Mouse (Mus musculus) forebrain, embryonic 13.5 days (tissue): ENCODE measurements around the gene Dkk1. TPM values are rescaled to one million over a fixed set of nuclear protein-coding genes. Genes with fewer than 3 reads are reported as not detected.
"Not testable (repeated sequence)": the region's sequence is repeated elsewhere in the genome, so short reads cannot be mapped to it uniquely, and the experiment has no call there.

Experiments used
- ATAC-seq: fragments of 200-750 bp; cut with Nextera tagmentation; 2 replicates; pipeline ENCODE4 v1.8.0; 2017
- H3K27ac ChIP-seq: fragments of 300-500 bp; sonication (generic); 2 replicates; pipeline ENCODE4 v1.5.1; 2015; ENCODE audit warnings: inconsistent platforms, mild to moderate bottlenecking, moderate library complexity
- H3K27me3 ChIP-seq: fragments of 300-500 bp; sonication (generic); 2 replicates; pipeline ENCODE4 v1.6.1; 2015; ENCODE audit warnings: mild to moderate bottlenecking, inconsistent platforms
- H3K36me3 ChIP-seq: fragments of 300-500 bp; sonication (generic); 2 replicates; pipeline ENCODE4 v1.6.1; 2015; ENCODE audit warnings: mild to moderate bottlenecking, inconsistent platforms; ENCODE audit not compliant: poor library complexity, severe bottlenecking
- H3K4me1 ChIP-seq: fragments of 300-500 bp; sonication (generic); 2 replicates; pipeline ENCODE4 v1.6.1; 2015; ENCODE audit warnings: inconsistent platforms
- H3K4me2 ChIP-seq: fragments of 300-500 bp; sonication (generic); 2 replicates; pipeline ENCODE4 v1.6.1; 2015; ENCODE audit warnings: inconsistent platforms, mild to moderate bottlenecking, moderate library complexity
- H3K4me3 ChIP-seq: fragments of 300-500 bp; sonication (generic); 2 replicates; pipeline ENCODE4 v1.5.1; 2015; ENCODE audit warnings: mild to moderate bottlenecking, inconsistent platforms
- H3K9ac ChIP-seq: fragments of 300-500 bp; sonication (generic); 2 replicates; pipeline ENCODE4 v1.6.1; 2015; ENCODE audit warnings: mild to moderate bottlenecking, inconsistent platforms
- H3K9me3 ChIP-seq: fragments of 300-500 bp; sonication (generic); replicated peaks from 2 replicates; pipeline ENCODE4 v1.6.1; 2016; ENCODE audit warnings: inconsistent platforms
- WGBS: fragments of 180-500 bp; shearing (Covaris S2); methylation state at CpG from one replicate; pipeline ENCODE4 v1.1.7; 2015; 5-methylcytosine and 5-hydroxymethylcytosine counted together
- polyA plus RNA-seq: library from polyadenylated mRNA; unstranded; fragments of >200 nt; fragmentation: Nextera tagmentation; extraction: Ambion mirVana; gene quantifications from 2 replicates; pipeline ENCODE4 v1.2.1, GENCODE M21; 2015

Gene Dkk1
- 0.17 and 0.39 TPM in 2 replicates for polyA plus RNA-seq

GRCm38 (mm10) chr19:30549044-30549853, at the start of gene Dkk1:
TSS of gene Dkk1 (minus strand) at chr19:30549665.
- H3K9me3 ChIP-seq = no peaks in the 10 kb centered on the region
- peaks cover 87% of the 10 kb centered on the region for H3K27me3 ChIP-seq
- H3K4me3 ChIP-seq = peak within 1 kb of the TSS; percentile 40
- H3K36me3 ChIP-seq = no peaks in the 10 kb centered on the region
- ATAC-seq = peak; percentile 76
- no peak within 1 kb of the TSS for H3K27ac ChIP-seq
- peaks cover 27% of the 10 kb centered on the region for H3K4me1 ChIP-seq
- H3K9ac ChIP-seq = peak within 1 kb of the TSS; percentile 51
- H3K4me2 ChIP-seq = peak within 1 kb of the TSS; percentile 68
- under 1% methylated on average over 26 of the region's 26 CpGs for WGBS

- no peak for ATAC-seq
- 47% methylated on average over 3 of the region's 3 CpGs for WGBS
Measured at GRCm38 (mm10) chr19:30586366-30586765, 36.9 kb upstream of the Dkk1 start.

GRCm38 (mm10) chr19:30564516-30564915, 15.1 kb upstream of the Dkk1 start:
- no peak for ATAC-seq
- H3K4me1 ChIP-seq = no peaks in the 10 kb centered on the region
- WGBS = 53% methylated on average over 6 of the region's 6 CpGs

More at GRCm38 (mm10) chr19:30586366-30586765, 36.9 kb upstream of the Dkk1 start:
- Histone ChIP-seq H3K4me1 (0 out of 2 replicates have a peak, but pooled peaks cover 3% of the 10 kb centered on the region), H3K9ac (no peak overlapping the region), H3K27ac (no peak overlapping the region), H3K4me2 (no peak overlapping the region), H3K9me3 (no peaks in the 10 kb centered on the region), H3K36me3 (no peaks in the 10 kb centered on the region), H3K27me3 (no peaks in the 10 kb centered on the region), H3K4me3 (no peak overlapping the region)

GRCm38 (mm10) chr19:30563876-30564275, 14.4 kb upstream of the Dkk1 start:
- H3K4me1 ChIP-seq = no peaks in the 10 kb centered on the region
- H3K4me3 ChIP-seq = no peak overlapping the region
- no peaks in the 10 kb centered on the region for H3K9me3 ChIP-seq
- no peak overlapping the region for H3K9ac ChIP-seq
- H3K27ac ChIP-seq = no peak overlapping the region
- no peak overlapping the region for H3K4me2 ChIP-seq
- H3K27me3 ChIP-seq = no peaks in the 10 kb centered on the region
- ATAC-seq = no peak
- H3K36me3 ChIP-seq = no peaks in the 10 kb centered on the region
- 88% methylated on average over 3 of the region's 3 CpGs for WGBS

More at GRCm38 (mm10) chr19:30564516-30564915, 15.1 kb upstream of the Dkk1 start:
- Histone ChIP-seq H3K9me3 (no peaks in the 10 kb centered on the region), H3K4me2 (no peak overlapping the region), H3K4me3 (no peak overlapping the region), H3K36me3 (no peaks in the 10 kb centered on the region), H3K27me3 (no peaks in the 10 kb centered on the region), H3K27ac (no peak overlapping the region), H3K9ac (no peak overlapping the region)

GRCm38 (mm10) chr19:30558024-30558423, 8.6 kb upstream of the Dkk1 start:
- no peaks in the 10 kb centered on the region for H3K9me3 ChIP-seq
- no peak for ATAC-seq
- H3K4me2 ChIP-seq = no peak overlapping the region
- H3K4me1 ChIP-seq = no peaks in the 10 kb centered on the region; the same call in 1 of the 2 replicates
- H3K27ac ChIP-seq = no peak overlapping the region
- no peak overlapping the region for H3K4me3 ChIP-seq
- H3K27me3 ChIP-seq = peaks cover 14% of the 10 kb centered on the region
- no peak overlapping the region for H3K9ac ChIP-seq
- no peaks in the 10 kb centered on the region for H3K36me3 ChIP-seq

GRCm38 (mm10) chr19:30554467-30554881, 5.0 kb upstream of the Dkk1 start:
- H3K4me3 ChIP-seq = peak overlapping the region; percentile 18
- peak overlapping the region; percentile 55 for H3K4me2 ChIP-seq
- no peaks in the 10 kb centered on the region for H3K36me3 ChIP-seq
- H3K27ac ChIP-seq = no peak overlapping the region
- peaks cover 45% of the 10 kb centered on the region for H3K27me3 ChIP-seq
- H3K4me1 ChIP-seq = peaks cover 11% of the 10 kb centered on the region
- ATAC-seq = peak; percentile 79
- WGBS = under 1% methylated on average over 12 of the region's 12 CpGs
- no peaks in the 10 kb centered on the region for H3K9me3 ChIP-seq
- H3K9ac ChIP-seq = peak overlapping the region; percentile 39

- no peak overlapping the region for H3K4me3 ChIP-seq
- ATAC-seq = no peak
- H3K36me3 ChIP-seq = no peaks in the 10 kb centered on the region
- H3K27me3 ChIP-seq = peaks cover 53% of the 10 kb centered on the region
- H3K27ac ChIP-seq = no peak overlapping the region
- peaks cover 18% of the 10 kb centered on the region for H3K4me1 ChIP-seq
- no peaks in the 10 kb centered on the region for H3K9me3 ChIP-seq
- no peak overlapping the region for H3K4me2 ChIP-seq
- WGBS = 2% methylated on average over 4 of the region's 4 CpGs
- no peak overlapping the region for H3K9ac ChIP-seq
Measured at GRCm38 (mm10) chr19:30553740-30554139, 4.3 kb upstream of the Dkk1 start.

DNA sequence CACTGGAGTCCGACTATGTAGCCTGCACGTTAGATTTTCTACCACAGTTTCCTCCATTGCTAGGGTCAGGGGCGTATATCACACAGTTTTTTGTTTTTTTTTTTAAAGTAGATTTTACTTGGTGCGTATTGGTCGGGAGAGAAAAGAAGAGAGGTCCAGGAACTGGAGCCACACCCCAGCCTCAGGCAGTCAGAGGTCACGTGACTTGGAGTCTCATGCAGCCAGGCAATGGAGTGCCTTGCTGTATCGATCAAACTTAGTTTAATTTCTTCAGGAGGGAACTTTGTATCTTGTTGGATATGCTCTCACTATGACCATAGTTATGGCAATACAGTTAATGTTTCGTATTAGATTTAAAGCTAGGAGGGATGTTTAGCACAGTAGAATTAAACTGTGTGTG, 2.8 kb upstream of the Dkk1 start:
- Histone ChIP-seq H3K27ac (no peak overlapping the region), H3K27me3 (peaks cover 67% of the 10 kb centered on the region), H3K4me1 (peaks cover 27% of the 10 kb centered on the region), H3K4me2 (no peak overlapping the region), H3K36me3 (no peaks in the 10 kb centered on the region), H3K4me3 (no peak overlapping the region), H3K9me3 (no peaks in the 10 kb centered on the region), H3K9ac (no peak overlapping the region)
- no peak for ATAC-seq
- 60% methylated on average over 8 of the region's 8 CpGs for WGBS

DNA sequence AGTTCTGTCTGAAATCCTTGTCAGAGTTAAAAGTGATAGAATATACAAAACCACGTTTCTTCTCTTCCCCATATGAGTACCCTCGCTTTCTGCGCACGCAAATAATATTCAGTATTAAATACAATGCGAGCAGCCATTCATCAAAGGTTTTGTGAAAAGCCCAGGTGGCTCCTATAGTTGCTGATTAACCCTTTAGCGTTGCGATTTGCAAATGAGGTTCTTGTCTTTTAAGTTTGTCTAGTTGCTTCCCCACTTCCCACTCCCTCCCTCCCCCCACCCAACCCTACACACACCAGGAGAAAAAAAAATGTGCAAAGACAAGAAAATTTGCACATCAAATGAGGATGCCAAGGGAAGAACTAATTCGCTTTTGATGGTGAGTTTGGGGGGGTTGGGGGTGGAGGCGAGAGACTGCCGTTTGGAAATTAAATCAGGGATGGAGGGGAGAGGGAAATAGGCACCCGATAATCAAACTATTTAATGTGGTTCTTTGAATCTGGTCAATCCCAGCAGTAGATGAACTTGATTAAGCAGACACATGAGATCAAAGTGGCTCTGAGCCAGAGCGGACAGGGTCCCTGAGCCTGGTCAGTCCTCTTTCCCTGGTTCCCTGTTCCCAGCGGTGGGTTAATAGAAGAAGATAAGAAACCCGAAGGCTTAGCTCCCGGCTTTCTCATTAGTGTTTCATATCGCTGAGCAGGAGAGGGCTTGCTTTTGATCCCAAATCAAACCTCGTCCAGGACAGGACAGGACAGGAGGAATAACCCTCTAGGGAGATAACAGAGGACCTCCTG, 586 bp upstream of the Dkk1 start:
- no peak overlapping the region for H3K9ac ChIP-seq
- under 1% methylated on average over 17 of the region's 17 CpGs for WGBS

GRCm38 (mm10) chr19:30548411-30549043, 938 bp downstream of the Dkk1 start:
- WGBS = 1% methylated on average over 23 of the region's 23 CpGs
- peaks cover 81% of the 10 kb centered on the region for H3K27me3 ChIP-seq
- 0 out of 2 replicates have a peak overlapping the region, but pooled peaks have one; percentile 51 for H3K9ac ChIP-seq

More for the DNA sequence above, 586 bp upstream of the Dkk1 start:
- Histone ChIP-seq H3K27ac (no peak overlapping the region), H3K9me3 (no peaks in the 10 kb centered on the region), H3K4me1 (peaks cover 27% of the 10 kb centered on the region), H3K36me3 (no peaks in the 10 kb centered on the region), H3K4me2 (peak overlapping the region; percentile 68), H3K27me3 (peaks cover 88% of the 10 kb centered on the region), H3K4me3 (peak overlapping the region; percentile 40)
- peak; percentile 28 for ATAC-seq

GRCm38 (mm10) chr19:30539365-30539941, 10.0 kb downstream of the Dkk1 start:
- H3K9me3 ChIP-seq = not testable (repeated sequence)

More at GRCm38 (mm10) chr19:30548411-30549043, 938 bp downstream of the Dkk1 start:
- H3K27ac ChIP-seq = no peak overlapping the region
- H3K4me2 ChIP-seq = peak overlapping the region; percentile 68
- H3K4me3 ChIP-seq = peak overlapping the region; percentile 40
- no peaks in the 10 kb centered on the region for H3K9me3 ChIP-seq
- no peaks in the 10 kb centered on the region for H3K36me3 ChIP-seq
- ATAC-seq = peak; percentile 58
- H3K4me1 ChIP-seq = peaks cover 27% of the 10 kb centered on the region

More at GRCm38 (mm10) chr19:30539365-30539941, 10.0 kb downstream of the Dkk1 start:
- Histone ChIP-seq H3K27me3 (peaks cover 33% of the 10 kb centered on the region), H3K4me2 (peak overlapping the region; percentile 68), H3K4me3 (peak overlapping the region; percentile 43), H3K9ac (peak overlapping the region; percentile 57)
- H3K36me3 ChIP-seq, ATAC-seq, H3K27ac ChIP-seq, H3K4me1 ChIP-seq: not testable (repeated sequence)
- WGBS = 4% methylated on average over 41 of the region's 44 CpGs
